Mouse (Mus musculus) brain, adult 10 weeks (tissue): ENCODE measurements around the gene Smc1a. TPM values are rescaled to one million over a fixed set of nuclear protein-coding genes. Genes with fewer than 3 reads are reported as not detected.

ENCODE experiments used
- polyA plus RNA-seq: library from polyadenylated mRNA; stranded (reverse); fragments of 350-450 nt; fragmentation: Illumina TruSeq; extraction: RNeasy Lipid Tissue Mini Kit (QIAGEN cat#74804); gene quantifications from one replicate; pipeline ENCODE4 v1.2.3, GENCODE M21; 2015; ENCODE audit warnings: low read depth, low replicate concordance

Smc1a gene
- polyA plus RNA-seq, result 39.9 TPM

GRCm38 (mm10) chrX:152016151-152017145 lies at the start of gene Smc1a, which contains the start of gene Ribc1:
Gene Smc1a, plus strand, starts transcription at chrX:152016428.
Gene Ribc1, minus strand, starts transcription at chrX:152016295.

GRCm38 (mm10) chrX:152001737-152002710 lies 14.2 kb upstream of the Smc1a start, which contains the start of gene Hsd17b10:
Gene Hsd17b10, plus strand, starts transcription at chrX:152001845.

Other genes with a start within 250 kb of the Smc1a start
- 90.2 TPM for gene Huwe1, start 215.6 kb upstream of the Smc1a start, polyA plus RNA-seq
- gene Hsd17b10, start 14.6 kb upstream of the Smc1a start, polyA plus RNA-seq, result 80.7 TPM
- gene Ribc1, start 133 bp upstream of the Smc1a start, polyA plus RNA-seq, result 0.40 TPM
- 75.6 TPM for gene Iqsec2, start 127.8 kb downstream of the Smc1a start, polyA plus RNA-seq
- gene Kdm5c, start 216.6 kb downstream of the Smc1a start, polyA plus RNA-seq, result 22.7 TPM